Mouse (Mus musculus): ENCODE measurements around the gene Cog4.

DNA sequence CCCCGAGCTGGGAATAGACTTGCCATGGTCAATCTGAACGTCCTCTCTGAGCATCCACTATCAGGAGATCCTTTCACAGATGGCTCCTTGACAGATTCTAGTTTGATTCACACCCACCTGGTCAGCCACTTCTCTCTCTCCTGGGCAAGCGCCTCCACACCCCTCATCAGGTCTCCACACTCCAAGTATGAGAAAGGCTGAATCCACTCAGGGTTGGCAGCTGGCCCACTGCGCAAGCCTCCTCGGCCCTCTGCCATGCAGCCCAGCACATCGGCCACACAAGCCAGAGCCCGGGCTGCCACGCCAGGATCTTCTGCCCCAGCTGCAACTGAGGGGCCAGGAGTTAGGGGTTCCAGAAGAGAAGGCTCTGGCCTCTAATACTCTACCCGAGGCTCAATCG lies 41.2 kb downstream of the Cog4 start:
- TF ChIP-seq EP300 (IDR thresholded peaks at IDR 0.05; ENCODE audit: insufficient read depth, low read depth, low read length) (no peak), CTCF (IDR thresholded peaks at IDR 0.05) (no peak)
